Mouse (Mus musculus): Measurements from ENCODE around the gene Strn4.

Strn4 gene

GRCm38 (mm10) chr7:16876006-16876405, 60.3 kb downstream of the Strn4 start:
- no peak for DNase-seq (ENCODE audit: low spot score)

GRCm38 (mm10) chr7:16876608-16877007, 60.9 kb downstream of the Strn4 start:
- DNase-seq (ENCODE audit: low spot score), result no peak

GRCm38 (mm10) chr7:16877717-16878116, 62.0 kb downstream of the Strn4 start:
- no peak for DNase-seq (ENCODE audit: low spot score)

- DNase-seq (ENCODE audit: low spot score), result peak; percentile 49
Measured at GRCm38 (mm10) chr7:16879796-16880547, 64.3 kb downstream of the Strn4 start.

GRCm38 (mm10) chr7:16880615-16881014, 64.9 kb downstream of the Strn4 start:
- no peak for DNase-seq (ENCODE audit: low spot score)

GRCm38 (mm10) chr7:16883162-16883561, 67.5 kb downstream of the Strn4 start:
- DNase-seq (ENCODE audit: low spot score), result no peak

GRCm38 (mm10) chr7:16884334-16884733, 68.6 kb downstream of the Strn4 start:
- DNase-seq (ENCODE audit: low spot score), result no peak

- DNase-seq (ENCODE audit: low spot score), result no peak
Measured at GRCm38 (mm10) chr7:16885271-16885776, 69.6 kb downstream of the Strn4 start.

GRCm38 (mm10) chr7:16885905-16886304, 70.2 kb downstream of the Strn4 start:
- DNase-seq (ENCODE audit: low spot score), result no peak

All from testis, postnatal 14 days (tissue).